In genomic region chr4:117609371-117610039, GRCm38 (mm10) we compare ENCODE assay signal across 17 mouse cellular contexts. TPM values are rescaled to one million over a fixed set of nuclear protein-coding genes. Genes with fewer than 3 reads are reported as not detected.
DNase-seq lines count a peak whose midpoint lies in the region; ATAC-seq and TF ChIP-seq lines count a peak whose summit lies in the region.
"Had no signal": no experiment of that assay in that cellular context is flagged by ENCODE, and none has a peak within 500 bp of the region (broad histone marks: within the 10 kb centered on the region; RNA-seq: fewer than 3 reads in every experiment).

No protein-coding gene starts in this region.

- ATAC-seq in kidney, postnatal 0 days (replicated peaks; ENCODE audit: low FRiP score, low read depth): no peak
- ATAC-seq in limb, embryonic 13.5 days (ENCODE audit: low FRiP score, low read depth): peak; percentile 48
- ATAC-seq: lung, postnatal 0 days had no signal

- H3K4me3 ChIP-seq in gastrocnemius, adult 2 months: peak overlapping the region; percentile 29
- H3K4me3 ChIP-seq in kidney, postnatal 0 days (replicated peaks; ENCODE audit: low read depth, low read length): no peak overlapping the region
- H3K4me3 ChIP-seq in limb, embryonic 13.5 days: no peak overlapping the region
- H3K4me3 ChIP-seq: stomach, embryonic 15.5 days had no signal

- H3K27me3 ChIP-seq in kidney, postnatal 0 days (ENCODE audit: insufficient read depth, low read length): no peaks in the 10 kb centered on the region
- H3K27me3 ChIP-seq in limb, embryonic 13.5 days: no peaks in the 10 kb centered on the region
- H3K27me3 ChIP-seq: stomach, embryonic 15.5 days had no signal

- no peak overlapping the region for H3K4me2 ChIP-seq in kidney, postnatal 0 days (ENCODE audit: low read length)
- H3K4me2 ChIP-seq in limb, embryonic 13.5 days (replicated peaks): no peak overlapping the region
- H3K4me2 ChIP-seq: stomach, embryonic 15.5 days had no signal

- H3K9ac ChIP-seq in kidney, postnatal 0 days (ENCODE audit: low read depth, low read length): no peak overlapping the region
- H3K9ac ChIP-seq in limb, embryonic 13.5 days: no peak overlapping the region; the same call in 1 of the 2 replicates
- H3K9ac ChIP-seq: stomach, embryonic 15.5 days had no signal

- peak overlapping the region; percentile 67 for H3K27ac ChIP-seq in gastrocnemius, adult 2 months
- H3K27ac ChIP-seq in kidney, postnatal 0 days: no peak overlapping the region
- peak overlapping the region; percentile 80; the same call in 1 of the 2 replicates for H3K27ac ChIP-seq in limb, embryonic 13.5 days

- intact Hi-C loops in gastrocnemius, adult 2 months (cut with DNase I): no loop called here

- 0 out of 2 replicates have a peak, but pooled peaks cover 7% of the 10 kb centered on the region for H3K4me1 ChIP-seq in kidney, postnatal 0 days (replicated peaks; ENCODE audit: insufficient read depth, low read length)
- H3K4me1 ChIP-seq in limb, embryonic 13.5 days: peaks cover 71% of the 10 kb centered on the region

- peak; percentile 42 for DNase-seq in gastrocnemius, adult 2 months
- DNase-seq in gastrocnemius, postnatal 25 days: no peak
- peak; percentile 61 for DNase-seq in kidney, postnatal 0 days (ENCODE audit: low spot score)
- DNase-seq in kidney, postnatal 14 days: no peak
- peak; percentile 47 for DNase-seq in embryo, embryonic 10 days (ENCODE audit: low spot score)
- DNase-seq in spleen, adult 18-20 months: no peak
- no peak for DNase-seq in adrenal gland, adult 2 months
- DNase-seq: adrenal gland, postnatal 25 days; B cell, adult 2 months; cerebellum, adult 18-20 months; gastrocnemius, postnatal 10 days; kidney, adult 18-20 months; layer of hippocampus, postnatal 36 days; right cerebral cortex, adult 18-20 months had no signal

- peaks cover 29% of the 10 kb centered on the region for H3K36me3 ChIP-seq in kidney, postnatal 0 days (ENCODE audit: insufficient read depth, low read length)
- peaks cover 47% of the 10 kb centered on the region for H3K36me3 ChIP-seq in limb, embryonic 13.5 days

- H3K9me3 ChIP-seq in kidney, postnatal 0 days (replicated peaks; ENCODE audit: low read length): no peaks in the 10 kb centered on the region
- H3K9me3 ChIP-seq in limb, embryonic 13.5 days: no peaks in the 10 kb centered on the region
- H3K9me3 ChIP-seq: stomach, embryonic 15.5 days had no signal

- WGBS in kidney, postnatal 0 days: 37% methylated on average over 7 of the region's 7 CpGs
- 31% methylated on average over 7 of the region's 7 CpGs for WGBS in limb, embryonic 13.5 days

- TF ChIP-seq CTCF in gastrocnemius, adult 2 months (IDR thresholded peaks at IDR 0.05): no peak
- TF ChIP-seq CTCF in kidney, postnatal 0 days (IDR thresholded peaks at IDR 0.05; ENCODE audit: low read depth): no peak

RNA-seq across cellular contexts. Expression of gene Eri3, which starts 59.3 kb away (rescaled TPM):
- 100 to 1,000 TPM in 1 of 2 experiments, 10 to 100 TPM in 1; 97.4 to 101 TPM for total RNA-seq in gastrocnemius, adult 2 months (2021)
- total RNA-seq in gastrocnemius, postnatal 25 days (2021): 10 to 100 TPM; 84.5 to 88.9 TPM
- 114 and 127 TPM in 2 replicates for polyA plus RNA-seq in kidney, postnatal 0 days (2015; fragmentation: Nextera tagmentation; extraction: Ambion mirVana)
- 178 and 181 TPM in 2 replicates for polyA plus RNA-seq in limb, embryonic 13.5 days (2015; fragmentation: Nextera tagmentation; extraction: Ambion mirVana)
- 10 to 100 TPM; 60.3 to 69.1 TPM for total RNA-seq in adrenal gland, adult 2 months (2021)
- 131 and 142 TPM in 2 replicates for polyA plus RNA-seq in adrenal gland, adult 2 months (2012; rRNA removed)

Comparison
In these comparisons a context has a peak if more than half of its experiments do, and no peak if none do; other contexts are left out.
1. DNase-seq: peak in gastrocnemius, adult 2 months (single experiment), kidney, postnatal 0 days (single experiment) and embryo, embryonic 10 days (single experiment); none in gastrocnemius, postnatal 25 days (single experiment), kidney, postnatal 14 days (single experiment), spleen, adult 18-20 months (0 of 2) and adrenal gland, adult 2 months (single experiment).